Mouse (Mus musculus): ENCODE results near the gene Banf2.
A peak's percentile ranks its signal among the peaks of the same experiment; 100 is the strongest.

Gene Banf2

DNA sequence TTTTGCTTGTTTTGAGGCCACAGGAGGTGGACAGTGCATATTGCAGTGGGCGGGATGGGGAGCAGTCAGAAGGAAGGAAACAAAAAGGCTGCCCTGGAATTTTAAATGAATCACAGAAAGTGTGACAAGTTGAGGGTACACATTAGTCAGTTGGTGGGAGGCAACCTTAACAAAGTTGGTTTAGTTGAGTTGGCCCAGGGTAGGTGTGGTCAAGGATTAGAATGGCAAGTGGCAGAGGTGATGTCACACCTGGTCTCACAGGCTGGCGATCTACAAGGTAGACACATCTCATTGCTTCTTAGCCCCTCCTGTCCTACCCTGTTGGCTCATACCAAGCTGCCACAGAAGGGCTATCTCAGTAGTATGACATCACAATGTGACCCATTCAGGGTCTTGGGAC lies at the start of gene Banf2:
Banf2 (plus strand) TSS at position 396 of the 400 bp plus-strand sequence.
- DNase-seq = no peak

DNA sequence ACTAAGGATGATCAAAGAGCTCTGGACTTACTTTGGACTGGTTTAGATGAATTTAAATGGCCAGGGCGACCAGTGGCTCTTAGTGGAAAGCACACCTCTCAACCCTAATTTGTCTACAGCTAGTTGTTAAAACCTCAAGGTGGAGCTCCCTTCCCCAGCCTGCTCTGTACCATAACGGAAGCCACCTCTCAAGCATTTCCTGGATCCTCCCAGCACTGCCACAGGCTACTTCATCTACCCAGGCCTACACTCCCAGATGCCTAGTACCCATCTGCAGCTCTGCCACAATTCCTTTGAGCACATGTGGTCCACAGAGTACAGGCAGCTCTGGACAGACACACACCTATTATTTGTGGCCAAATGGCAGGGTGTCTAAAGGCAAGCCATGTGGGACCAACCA lies 49.4 kb upstream of the Banf2 start:
- DNase-seq = no peak

DNA sequence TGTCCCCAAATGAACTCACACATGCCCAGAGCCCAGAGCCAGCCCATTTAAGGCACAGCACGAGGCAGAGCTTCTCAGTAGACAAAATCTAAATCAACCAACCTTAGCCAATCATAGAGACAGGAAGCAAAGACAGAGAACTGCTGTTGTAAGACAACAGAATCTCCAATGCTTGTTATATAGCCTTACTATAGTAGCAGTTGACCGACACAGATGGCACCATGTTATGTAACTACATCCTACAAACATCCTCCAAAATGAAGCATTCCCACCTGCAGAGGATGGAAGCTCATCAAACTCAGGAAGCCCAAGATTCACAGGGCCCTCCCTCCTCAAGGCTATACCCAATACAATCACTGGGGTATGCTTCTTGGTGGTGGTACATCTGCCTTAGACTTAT lies 45.4 kb upstream of the Banf2 start:
- DNase-seq = peak in 1 of 2 experiments; percentile 15

DNA sequence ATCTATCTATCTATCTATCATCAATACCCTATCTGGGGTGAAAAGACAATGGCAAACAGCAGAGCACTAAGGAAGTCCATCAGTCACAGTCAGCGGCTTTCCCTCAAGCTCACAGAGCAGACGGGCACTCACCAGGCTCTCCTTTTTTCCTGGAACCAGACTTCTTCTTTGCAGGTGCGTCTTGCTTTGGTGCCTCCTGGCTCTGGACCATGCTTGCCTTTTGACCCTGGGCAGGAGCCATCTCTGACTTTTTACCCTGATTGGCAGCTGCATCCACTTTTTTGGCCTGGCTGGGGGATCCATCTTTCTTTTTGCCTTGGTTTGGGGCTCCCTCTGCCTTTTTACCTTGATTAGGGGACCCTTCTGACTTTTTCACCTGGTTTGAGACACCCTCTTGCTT lies 44.8 kb upstream of the Banf2 start:
- peak in 1 of 2 experiments; percentile 27 for DNase-seq

DNA sequence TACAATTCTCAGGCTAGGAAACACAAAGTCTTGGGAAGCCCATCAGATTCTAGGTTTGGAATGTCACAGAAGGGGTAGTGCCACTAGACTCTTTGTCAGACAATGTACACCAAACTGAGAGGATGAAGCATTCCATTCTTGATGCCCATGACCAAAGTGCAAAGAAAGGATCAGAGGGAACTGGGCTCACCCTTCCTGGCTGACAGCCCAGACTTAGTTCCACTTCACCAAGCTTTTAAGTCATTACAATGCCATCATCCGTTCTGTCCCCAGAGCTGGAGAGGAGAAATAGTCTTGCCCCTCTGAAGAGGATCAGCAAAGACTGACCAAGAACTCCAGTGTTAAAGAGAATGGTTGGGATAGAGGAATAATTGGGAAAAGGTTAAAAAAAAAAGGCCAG lies 41.9 kb upstream of the Banf2 start:
- no peak for DNase-seq

DNA sequence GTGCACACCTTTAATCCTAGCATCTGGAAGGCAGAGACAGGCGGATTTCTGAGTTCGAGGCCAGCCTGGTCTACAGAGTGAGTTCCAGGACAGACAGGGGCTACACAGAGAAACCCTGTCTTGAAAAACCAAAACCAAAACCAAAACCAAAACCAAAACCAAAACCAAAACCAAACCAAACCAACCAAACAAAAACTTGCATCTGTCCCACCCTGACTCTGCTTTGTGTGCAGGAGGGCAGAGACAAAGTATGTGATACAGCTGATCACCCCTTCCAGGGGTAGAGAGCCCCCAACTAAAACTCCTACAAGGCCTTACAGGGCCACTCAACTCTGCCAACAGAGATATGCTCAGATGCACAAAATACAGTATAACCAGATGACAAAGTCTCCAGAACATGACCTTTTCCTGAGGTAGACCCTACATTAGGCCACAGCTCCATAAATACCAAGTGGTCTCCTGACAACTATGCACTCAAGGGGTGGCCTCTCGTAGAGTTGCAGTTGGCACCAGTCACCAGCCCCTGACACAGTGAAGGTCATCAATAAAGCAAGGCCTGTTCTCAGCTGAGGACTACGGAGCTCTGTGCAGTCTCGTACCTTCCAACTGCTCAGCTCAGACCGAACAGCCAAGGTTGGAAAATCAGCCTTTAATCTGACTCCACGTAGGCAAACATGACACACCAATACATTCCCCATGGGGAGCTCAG lies 40.7 kb upstream of the Banf2 start:
- DNase-seq = no peak

DNA sequence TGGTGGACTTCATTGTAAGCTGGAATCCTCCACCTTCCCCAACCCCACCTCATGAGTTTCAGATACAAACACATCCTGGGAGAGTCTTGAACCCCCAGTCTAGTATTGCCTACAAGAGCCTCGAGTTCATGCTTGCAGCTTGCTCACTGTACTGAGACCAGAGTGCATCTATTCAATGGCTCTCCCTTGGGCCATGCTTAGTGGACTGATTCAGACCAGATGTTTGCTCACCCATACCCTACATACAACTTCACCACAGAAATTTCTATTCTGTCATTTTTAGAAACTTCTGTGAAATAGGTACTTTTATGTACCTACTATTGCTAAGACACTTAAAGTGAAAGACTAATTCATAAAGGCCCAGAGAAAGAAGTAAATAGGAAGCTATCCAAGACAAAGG lies 39.9 kb upstream of the Banf2 start:
- no peak for DNase-seq

DNA sequence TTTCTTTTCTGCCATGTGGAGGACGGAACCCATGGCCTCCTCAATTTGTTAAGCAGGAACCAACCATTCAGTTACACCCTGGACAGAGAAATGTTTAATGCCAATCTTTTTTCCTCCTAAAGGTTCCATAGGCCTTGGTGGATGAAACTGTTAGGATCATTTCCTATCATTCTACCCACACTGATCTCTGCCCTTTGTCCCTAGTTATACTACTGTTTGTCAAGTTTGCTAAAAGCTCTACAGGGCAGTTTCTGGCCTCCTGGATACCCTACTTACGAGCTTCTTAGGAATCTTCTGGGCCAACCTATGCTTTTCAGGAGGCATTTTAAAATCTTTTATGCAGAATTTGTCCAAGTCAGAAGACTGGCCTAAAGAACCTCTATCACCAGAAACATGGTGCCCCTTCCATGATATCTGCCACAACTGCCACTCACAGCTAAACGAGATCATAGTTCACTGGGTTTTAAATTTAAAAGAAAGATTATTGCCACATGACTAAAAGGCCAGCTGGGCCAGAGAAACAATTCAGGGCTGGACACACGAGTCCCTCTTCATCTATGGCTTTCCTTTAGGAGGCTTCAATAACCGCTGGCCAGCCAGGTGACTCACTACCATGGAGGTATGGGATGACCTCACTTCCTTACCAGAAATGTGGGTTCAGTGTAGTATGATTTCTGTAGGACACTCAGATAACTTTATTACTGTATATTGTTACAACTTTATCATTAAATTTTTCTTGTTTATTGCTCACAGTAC lies 30.5 kb upstream of the Banf2 start:
- DNase-seq = no peak

DNA sequence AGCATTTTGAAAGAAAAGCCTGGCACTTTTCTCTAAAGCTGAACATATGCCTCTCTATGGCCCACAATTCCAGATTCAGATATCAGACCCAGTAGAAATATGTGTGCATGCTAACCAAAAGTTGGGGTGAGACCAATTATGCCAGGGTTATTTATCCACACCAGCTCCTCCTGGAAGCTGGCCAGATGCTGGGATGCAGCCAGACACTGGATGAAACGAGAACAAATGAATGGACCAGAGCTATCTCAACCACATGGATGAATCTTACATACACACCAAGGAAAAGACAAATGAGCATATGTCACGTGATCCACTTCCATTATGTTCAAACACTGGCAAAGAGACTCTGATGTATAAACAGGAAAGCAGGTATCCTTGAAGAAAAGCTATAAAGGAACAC lies 29.3 kb upstream of the Banf2 start:
- DNase-seq = peak; percentile 40

DNA sequence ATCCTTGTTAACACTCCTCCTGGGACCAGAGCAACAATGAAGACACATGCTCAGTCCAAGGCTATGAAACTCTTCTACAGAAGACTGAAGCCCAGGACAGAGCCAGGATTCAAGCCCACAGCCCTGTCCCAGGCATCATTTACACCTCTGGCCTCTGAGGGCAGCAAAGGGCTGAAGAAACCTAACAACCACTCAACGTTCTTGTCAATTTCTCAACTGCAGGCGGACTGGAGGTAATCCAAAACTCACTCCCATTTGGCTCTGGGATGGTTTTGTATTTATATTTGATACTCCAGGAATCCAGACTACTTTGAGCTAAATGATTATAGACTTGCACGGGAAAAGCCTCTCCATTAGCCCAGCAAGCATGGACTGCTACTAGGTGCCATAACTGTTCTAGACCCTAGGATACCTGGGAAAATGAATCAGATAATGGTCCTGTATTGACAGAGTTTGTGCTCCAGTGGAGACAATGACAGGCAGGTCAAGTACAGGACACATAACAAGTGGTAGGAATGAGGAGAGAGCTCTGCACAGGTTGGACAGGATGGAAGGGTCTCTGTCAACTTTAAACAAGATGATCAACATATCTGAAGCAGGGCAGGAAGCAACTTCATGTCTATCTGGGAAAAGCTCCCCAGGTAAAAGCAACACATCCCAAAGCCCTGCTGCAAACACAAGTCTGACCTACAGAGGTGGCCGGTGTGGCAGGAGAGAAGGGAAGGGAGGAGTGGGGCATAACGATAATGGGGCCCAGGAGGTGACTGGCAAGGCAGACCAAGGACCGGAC lies 27.5 kb upstream of the Banf2 start:
- DNase-seq = no peak

DNA sequence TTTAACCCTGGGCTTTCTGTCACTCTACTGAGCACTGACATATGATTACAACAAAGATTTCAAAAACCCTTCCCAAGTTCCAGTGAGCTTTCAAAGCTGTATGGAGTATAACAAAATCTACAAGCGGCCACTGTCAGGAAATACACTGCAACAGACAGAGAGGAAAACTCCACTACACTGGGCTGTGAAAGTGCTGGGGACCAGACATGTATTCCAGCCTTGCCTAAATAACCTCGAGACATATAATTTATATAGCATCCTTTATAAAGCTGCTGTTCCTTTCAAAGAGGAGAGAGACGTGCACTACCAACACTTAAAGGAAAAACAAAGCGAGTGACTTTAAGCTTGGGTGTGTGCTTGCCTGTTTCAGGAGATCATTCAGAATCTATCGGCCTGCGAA lies 26.2 kb upstream of the Banf2 start:
- no peak for DNase-seq

DNA sequence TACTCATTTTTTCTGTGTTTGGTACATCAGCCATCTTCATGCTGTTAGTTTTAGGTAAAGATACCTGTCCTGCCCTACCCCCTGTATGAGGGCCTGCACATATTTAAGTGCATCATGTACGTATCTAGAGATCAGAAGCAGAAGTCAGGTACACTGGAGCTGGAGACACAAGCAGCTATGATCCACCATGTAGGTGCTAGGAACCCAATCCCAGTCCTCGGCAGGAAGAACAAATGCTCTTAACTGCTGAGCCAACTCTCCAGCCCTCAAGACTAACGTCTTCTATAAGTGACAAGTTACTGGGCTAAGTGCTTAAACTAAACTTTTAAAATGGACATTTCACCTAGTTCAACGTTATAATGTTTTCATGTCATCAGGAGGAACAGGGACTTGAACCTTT lies 25.6 kb upstream of the Banf2 start:
- DNase-seq = no peak

DNA sequence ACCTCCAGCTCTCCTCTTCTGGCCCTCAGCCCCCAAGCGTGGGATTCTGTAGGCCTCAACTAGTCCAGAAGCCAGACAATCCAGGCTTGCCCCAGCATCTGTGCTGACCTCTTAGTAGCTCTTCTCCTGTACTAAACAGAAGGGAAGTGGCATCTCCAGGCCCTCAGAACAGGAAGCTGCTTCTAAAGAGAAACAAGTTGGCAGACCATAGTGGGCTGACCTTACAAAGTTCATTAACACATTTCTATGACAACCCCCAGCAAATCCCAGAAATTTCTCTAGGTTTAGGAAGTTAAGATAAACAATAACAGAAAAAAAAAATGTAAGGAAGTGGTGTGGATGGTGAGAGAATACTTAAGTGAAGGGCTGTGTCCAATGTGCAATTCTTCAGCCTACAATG lies 23.8 kb upstream of the Banf2 start:
- DNase-seq = no peak

DNA sequence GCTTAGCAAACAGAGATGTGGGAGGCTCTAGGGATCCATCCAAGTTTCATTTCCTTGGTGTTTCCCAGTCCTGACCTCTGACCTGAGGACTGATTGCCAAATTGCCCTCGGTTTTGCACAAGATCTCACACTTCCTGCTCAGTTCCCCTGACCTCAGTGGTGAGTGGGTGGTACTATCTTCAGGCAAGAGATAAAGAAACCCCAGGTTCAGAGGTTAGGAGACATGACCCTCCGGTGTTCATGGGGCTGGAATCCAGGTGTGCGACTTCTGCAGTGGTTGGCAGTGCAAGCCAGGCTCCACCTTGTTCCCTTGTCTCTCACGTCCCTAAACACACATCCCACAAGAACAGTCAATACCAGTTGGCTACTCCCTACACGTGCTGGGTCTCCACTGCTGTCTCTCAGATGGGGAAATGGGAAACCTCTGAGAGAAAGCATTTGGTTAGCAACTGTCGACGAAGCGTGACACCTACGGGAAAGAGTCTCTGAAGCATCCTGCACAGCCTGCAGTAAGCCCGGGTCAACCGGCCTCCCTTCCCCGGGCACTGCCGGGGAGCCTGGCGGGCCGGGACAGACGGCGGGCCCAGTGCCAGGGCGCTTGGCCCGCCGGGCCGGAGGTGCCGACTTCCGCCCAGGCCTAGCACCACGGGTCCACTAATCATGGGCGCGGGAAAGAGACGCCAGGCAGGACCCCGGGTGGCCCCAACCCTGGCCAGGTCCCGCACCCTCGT lies 23.1 kb upstream of the Banf2 start:
- DNase-seq = peak in 1 of 2 experiments; percentile 11

DNA sequence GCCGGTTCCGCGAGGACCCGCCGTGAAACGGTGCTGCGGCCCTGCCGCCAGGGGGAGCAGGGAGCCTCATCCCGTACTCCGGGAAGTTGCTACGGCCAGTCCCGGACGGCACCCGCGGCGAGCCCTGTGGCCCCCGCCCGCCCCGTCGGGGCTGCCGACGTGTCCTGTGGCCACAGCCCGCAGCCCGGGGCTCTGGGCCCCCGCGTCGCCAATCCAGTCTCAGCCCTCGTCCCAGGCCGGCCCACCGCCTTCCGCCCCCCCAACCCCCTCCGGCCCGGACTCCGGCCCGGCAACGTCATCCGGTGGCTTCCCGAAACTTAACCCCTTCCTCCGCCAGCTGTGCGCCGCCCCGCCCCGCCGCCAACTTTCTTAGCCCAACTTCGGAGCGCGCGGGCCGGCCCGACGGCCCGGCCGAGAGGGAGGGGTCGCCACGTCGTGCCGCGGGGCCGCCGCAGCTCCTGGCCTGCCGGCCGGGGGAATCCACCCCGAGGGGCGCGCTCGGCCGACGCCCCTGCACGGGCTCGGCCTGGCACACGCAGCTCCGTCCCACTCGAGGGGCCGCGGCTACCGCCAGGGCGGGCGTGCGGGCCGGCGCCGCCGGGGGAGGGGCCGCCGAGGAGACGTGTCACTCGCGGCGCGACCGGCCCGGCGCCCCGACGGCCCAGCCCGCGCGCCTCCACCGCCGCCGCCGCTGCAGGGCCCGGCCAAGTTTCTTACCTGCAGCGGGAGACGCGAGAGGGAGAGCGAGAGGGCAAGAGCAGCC lies 22.4 kb upstream of the Banf2 start:
- DNase-seq = peak; percentile 68 to 72

DNA sequence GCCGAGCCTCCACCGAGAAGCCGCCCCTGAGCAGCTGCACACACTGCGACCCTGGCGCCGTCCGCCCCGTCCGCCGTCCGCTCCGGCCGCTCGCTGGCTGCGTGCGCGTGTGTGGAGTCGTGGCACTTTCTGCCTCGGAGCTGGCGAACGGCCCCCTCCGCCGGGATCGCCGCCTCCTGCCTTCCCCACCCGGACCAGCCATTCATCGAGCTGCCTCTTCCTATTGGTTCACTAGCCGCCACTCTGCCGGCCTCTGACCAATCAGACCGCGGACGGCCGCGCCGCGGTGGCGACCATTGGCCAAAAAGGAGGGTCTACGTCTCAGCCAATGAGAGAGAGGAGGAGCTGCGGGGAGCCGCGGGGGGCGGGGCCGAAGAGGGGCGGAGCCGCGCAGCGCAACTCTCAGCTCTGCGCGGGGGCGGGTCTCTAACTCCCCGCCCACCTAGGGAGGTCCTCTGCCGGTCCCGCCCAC lies 21.7 kb upstream of the Banf2 start, which contains the start of gene Rrbp1:
Rrbp1 (minus strand) TSS at position 184 of the 472 bp plus-strand sequence.
- DNase-seq = peak; percentile 98

DNA sequence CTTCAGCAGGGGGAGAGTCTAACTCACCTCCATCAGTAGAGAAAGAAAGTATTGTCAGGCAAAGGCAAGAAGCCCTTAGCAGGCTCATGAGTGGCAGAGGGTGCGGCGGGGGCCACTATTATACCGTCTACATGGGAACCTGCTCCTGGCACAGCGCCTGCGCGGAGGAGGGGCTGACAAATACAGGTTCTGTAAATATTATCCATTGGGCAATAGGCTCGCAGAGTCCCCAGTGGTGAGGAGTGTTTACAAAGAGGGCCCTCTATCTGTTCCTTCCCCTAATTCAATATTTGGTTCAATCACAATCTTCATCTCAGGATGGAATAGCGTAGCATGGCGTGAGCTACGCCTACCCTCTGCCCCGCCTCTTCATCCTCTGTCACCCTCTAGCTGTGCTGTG lies 18.8 kb upstream of the Banf2 start:
- DNase-seq = peak in 1 of 2 experiments; percentile 16

DNA sequence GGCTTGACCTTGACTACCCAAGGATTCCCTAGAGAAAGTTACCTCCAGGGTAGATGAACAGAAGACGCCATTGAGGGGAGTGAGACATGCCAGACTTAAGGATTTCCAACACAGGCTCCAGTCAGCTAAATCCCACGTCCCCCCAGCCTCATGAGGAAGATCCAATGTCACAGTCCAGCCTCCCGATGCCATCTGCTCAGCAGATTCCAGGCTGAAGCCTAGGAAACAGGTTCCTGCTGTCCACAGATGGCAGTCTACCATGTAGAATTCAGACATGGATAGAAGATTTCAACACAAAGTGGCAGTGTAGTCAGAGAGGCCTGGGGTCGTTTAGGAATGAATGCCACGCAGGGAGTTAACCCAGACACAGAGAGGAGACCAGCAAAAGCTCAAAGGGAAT lies 18.4 kb upstream of the Banf2 start:
- no peak for DNase-seq

DNA sequence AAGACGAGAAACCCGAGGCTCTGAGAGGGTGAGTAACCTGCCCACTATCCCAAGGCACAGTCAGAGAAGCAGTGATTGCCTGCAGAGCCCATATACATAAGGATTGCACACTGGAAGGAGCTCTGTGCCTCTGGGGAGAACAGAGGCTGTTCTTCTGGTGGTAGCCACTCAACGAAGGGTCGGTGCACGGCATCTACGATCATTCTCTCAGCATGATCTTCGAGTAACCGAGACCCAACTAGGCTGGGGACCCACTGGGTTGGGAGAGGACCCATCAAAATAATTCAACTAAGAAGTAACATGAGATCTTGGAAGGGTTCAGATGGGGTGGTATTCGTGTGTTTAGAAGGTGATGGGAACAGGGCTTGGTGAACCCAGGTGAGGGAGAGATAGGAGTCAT lies 17.0 kb upstream of the Banf2 start:
- no peak for DNase-seq

DNA sequence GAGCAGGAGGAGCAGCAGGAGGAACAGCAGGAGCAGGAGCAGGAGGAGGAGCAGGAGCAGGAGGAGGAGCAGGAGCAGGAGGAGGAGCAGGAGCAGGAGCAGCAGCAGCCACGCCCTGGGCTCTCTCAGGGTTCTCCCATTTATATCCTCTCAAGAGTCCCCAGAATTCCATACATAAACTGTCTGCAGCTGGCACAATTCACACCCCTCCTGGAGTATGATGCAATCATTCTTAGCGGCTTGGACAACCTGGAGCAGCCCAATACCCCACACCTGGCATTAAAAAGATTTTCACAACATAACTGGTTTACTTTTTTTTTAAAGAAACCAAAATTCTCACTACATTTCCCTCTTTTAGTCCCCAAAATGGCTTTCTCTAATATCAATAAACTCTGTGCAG lies 12.9 kb upstream of the Banf2 start:
- no peak for DNase-seq

DNA sequence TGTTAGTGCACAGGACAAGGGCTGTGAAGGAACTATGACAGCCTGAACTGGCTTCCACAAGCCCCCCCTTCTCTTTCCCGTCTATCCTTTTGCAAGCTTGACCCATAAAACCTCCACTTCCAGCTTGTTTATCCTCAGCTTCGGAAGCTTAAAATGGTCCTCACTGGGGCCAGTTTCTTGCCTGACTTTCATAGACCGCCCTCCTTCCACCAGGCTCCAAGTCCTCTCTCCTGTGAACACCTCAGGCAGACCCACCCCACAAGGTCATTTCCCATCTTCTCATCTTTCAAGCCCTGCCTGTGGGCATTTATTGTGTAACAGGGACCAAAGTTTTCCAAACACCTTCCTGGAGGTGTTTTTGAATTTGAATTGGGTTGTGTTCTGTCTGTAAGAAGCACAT lies 10.4 kb upstream of the Banf2 start:
- DNase-seq = no peak

DNA sequence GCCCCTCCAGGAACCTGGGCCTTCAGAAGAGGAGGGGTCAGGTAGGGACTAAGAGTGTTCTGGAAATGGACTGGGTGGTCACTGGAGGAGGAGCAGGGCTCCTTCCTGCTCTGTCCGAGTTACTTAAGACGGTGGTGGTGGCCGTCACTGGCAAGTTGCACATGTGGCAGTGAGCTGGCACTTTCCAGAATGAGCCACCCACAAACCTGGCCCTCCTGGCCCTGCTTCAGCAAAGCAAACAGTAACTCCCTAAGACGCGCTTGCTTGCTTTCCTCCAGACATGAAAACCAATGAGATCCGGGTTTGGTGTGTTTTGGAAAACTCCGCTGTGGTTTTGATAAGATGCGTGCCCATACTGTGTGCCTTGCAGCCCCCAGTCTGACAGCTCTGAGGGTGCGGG lies 7.5 kb upstream of the Banf2 start:
- DNase-seq = no peak

Measured in cerebellum, adult 18-20 months (tissue).